Mouse (Mus musculus) spleen, adult 2 months (tissue): ENCODE data around the gene Mycbpap.

Experiments used
- CTCF ChIP-seq: fragments of 200-500 bp; IDR thresholded peaks from 2 replicates; pipeline ENCODE4 v1.5.1; 2011; ENCODE audit warnings: mild to moderate bottlenecking, inconsistent platforms; ENCODE audit not compliant: insufficient read depth, insufficient read length, insufficient replicate concordance; ENCODE audit errors: extremely low read depth
- POLR2A ChIP-seq: fragments of 200-500 bp; IDR thresholded peaks from 2 replicates; pipeline ENCODE4 v1.6.1; 2011; ENCODE audit warnings: low read depth, low read length, inconsistent platforms

DNA sequence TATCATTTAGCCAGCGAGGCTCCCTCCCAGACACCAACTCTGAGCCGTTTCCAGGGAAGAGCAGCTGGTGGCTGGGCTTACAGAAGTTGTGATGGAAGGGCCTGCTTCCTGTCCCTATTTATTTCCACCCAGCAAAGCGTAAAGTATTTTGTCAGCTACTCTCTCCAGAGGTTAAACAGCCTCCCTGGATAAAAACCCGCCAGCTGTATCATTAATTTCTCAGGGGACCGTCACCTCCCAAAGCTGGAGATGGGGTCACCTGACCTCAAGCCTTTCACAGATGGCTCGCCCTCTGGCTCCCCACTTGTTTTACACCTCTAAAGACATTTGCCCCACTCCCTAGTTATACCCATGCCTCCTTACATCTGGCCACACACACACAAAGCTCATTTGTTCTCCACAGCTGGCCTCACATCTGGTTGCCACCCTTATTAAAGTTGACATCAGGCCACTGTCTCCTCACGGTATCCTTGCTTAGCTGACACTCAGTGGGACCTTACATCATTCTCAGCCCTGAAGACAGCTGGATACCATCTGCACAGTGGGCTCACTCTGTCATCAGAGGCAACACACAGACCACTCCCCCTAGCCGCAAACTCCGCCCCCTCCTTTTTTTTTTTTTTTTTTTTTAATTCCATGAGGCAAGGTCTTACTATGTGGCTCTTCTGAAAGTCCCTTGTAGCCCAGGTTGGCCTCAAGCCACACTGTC lies 4.8 kb upstream of the Mycbpap start:
- TF ChIP-seq CTCF (no peak), POLR2A (no peak)
